Mouse (Mus musculus) c-Kit-positive CD71-positive TER-119-positive erythroid progenitor cells, embryonic 14.5 days (primary cell): ENCODE data around the gene Mtx2.

ENCODE experiments used
- DNase-seq: peaks from one replicate; pipeline ENCODE4 v3.0.0-alpha.2; 2013; ENCODE audit warnings: low spot score

Mtx2 gene

DNA sequence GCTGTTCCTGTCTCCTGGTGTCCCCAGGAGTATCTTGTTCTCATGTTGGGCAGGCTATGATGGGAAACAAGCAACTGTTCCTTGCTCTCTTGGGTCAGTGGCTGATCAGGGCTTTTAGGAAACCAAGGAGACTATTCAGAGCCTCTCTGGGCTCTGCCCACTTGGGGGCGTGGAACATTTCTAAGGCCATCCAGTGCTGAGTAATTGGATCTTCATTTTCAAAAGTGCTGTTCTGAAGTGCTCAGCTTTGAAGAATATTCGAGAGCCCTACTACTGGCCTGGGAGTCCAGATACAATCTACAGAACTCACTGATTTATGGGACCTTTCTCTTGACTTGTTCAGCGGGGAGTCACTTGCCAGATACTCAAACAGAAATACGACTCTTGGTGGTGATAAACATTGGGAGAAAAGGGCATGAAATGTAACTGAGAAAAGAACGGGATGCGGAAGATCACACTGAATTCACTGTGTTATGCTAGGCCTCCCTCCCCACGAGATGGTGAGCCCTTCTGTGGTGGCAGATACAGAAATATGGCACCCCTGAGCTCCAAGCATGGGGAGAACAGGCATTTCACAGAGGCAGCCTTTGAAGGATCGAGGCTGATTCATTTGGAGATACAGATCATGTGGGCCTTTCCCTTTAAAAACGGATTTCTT is 92.4 kb downstream of the Mtx2 start:
- no peak for DNase-seq

DNA sequence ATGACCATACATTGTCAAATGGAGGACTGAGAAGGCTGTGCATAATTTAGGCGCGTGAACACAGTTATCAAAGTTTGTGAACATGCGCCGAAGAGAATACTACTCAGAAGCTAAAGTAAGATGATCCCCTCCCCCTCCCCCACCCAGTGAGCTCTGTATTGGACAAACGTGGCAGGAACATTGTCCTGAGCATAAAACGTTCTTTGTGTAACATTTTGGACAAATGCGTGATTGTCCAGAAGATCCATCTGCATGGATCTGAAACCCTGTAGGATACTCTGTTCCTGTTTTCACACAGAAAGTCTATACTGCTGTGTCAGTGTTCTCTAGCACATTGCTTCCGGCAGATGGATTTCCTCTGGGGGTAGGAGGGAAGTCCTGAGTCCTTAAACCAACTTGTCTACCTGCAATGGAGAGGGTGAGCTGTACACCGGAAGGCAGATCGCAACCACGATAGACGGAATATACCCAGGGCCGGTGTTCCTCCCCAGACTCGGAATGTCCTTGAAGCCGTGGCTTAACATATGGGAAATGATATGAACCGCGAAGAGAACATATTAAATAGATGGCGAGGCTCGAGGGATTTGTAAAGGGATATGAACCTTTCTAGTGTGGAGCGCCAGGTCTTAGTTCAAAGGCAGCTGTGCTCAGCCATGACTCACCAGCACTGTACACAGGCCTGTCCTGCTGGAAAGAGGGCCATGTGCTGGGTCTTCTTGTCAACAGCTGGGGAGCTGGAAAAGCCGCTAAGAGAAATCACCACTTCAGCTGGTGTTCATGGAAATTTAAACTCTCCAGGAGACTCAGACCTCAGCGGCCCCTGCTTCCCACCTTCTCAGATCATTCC is 100.6 kb downstream of the Mtx2 start:
- DNase-seq: no peak
